Mouse (Mus musculus): ENCODE data around the gene Prpf6.

Prpf6 gene

DNA sequence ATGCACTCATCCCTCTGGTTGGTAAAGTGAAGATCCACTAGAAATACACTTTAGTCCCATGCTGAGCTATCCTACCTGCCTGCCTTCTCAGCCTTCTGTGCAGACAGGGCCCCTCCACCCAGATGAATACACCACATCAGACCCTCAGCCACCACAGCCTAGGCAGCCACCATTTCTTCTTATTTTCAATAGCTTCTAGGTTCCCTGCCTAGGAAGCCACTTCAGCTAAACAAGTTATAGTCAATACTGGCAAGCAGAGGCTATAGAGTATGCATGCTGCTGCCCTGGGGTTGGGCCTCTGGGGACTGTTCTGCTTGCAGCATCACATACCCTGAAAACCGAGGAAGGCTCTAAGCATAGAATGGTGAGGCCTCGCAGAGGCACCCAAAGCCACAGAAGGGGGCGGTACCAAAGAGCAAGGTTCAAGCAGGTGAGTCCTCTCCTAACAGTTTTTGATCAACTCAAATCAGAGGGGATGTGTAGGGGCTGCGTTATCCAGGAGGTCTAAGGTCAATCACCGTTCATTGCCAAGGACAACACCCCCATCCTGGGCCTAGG, at the start of gene Prpf6:
Gene Prpf6, plus strand, starts transcription at position 341 of the 558 bp plus-strand sequence.
- no peak for DNase-seq (ENCODE audit: low spot score)

DNA sequence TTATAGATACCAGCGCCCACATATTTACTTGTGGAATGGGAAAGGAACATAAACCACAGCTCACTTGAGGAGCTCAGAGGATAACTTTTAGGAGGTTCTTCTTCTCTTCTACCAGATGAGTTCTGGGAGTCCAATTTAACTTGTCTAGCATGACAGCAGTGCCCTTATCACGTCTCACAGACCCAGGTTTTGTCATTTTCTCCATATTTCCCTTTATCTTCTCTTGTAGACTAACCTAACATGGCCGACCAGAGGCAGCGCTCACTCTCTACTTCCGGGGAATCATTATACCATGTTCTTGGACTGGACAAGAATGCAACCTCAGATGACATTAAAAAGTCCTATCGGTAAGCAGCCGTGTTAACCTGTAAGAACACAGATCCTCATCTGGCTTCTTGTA, 45.5 kb upstream of the Prpf6 start:
- DNase-seq (ENCODE audit: low spot score) = no peak

DNA sequence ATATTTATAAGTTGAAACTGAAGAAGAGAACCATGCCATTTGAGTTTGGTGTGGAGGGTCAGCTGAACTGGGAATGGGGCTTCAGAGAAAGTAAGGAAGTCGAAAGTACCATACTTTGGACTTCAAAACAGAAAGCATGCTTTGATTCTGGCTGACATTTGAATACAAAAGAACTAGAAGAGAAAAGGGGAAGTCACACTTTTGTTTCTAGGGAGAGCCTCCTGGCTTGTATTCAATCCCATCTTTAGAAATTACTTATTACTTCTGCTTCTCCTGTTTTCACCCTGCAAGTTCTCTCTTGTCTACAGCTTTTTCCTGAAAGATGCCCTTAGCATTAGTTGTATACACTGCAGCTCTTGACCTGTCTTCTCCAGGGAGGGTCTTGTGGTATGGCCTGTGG, 43.4 kb upstream of the Prpf6 start:
- no peak for DNase-seq (ENCODE audit: low spot score)

GRCm38 (mm10) chr2:181548682-181549081, 43.0 kb upstream of the Prpf6 start:
- no peak for DNase-seq (ENCODE audit: low spot score)

DNA sequence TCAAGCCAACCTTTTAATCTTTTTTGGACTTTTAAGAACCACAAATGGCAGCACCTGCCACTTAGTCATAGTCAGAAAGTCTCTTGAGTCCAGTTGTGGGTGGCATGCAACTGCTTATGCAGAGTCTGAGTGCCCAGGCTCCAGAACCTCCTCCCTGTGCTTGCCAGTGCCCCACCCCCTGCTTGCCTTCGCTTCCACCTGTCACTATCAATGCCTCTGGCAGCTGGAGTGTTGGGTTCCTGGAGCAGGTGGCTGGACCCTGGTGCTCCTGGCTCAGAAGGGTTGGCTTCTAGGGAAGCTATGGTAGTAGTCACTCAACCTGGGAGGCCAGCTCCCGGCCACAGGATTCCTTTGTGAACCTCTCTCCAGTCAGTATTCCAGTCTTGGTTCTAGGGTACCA, 41.4 kb upstream of the Prpf6 start:
- DNase-seq (ENCODE audit: low spot score) = no peak

- DNase-seq (ENCODE audit: low spot score) = no peak
Measured at GRCm38 (mm10) chr2:181553772-181554171, 37.9 kb upstream of the Prpf6 start.

DNA sequence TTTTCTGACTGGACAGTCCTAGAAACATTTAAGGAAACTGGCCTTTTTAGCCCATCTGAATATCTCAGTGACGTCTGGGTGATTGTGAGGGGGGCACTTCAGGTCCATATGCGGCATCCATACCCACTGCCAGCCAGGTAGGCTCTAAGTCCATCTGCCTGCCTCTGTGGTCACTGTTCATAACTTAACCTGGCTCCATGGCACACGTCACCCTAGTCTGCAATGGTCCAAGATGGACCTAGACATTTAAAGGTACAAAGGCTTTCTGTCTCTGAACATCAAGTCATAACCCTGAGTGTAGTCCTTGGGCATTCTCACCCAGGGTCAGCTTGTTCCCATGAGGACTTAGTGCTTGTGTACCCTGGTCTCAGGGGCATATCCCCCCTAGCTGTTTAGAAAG, 24.3 kb upstream of the Prpf6 start:
- no peak for DNase-seq (ENCODE audit: low spot score)

GRCm38 (mm10) chr2:181568272-181569008, 23.2 kb upstream of the Prpf6 start:
- DNase-seq (ENCODE audit: low spot score) = peak; percentile 65

DNA sequence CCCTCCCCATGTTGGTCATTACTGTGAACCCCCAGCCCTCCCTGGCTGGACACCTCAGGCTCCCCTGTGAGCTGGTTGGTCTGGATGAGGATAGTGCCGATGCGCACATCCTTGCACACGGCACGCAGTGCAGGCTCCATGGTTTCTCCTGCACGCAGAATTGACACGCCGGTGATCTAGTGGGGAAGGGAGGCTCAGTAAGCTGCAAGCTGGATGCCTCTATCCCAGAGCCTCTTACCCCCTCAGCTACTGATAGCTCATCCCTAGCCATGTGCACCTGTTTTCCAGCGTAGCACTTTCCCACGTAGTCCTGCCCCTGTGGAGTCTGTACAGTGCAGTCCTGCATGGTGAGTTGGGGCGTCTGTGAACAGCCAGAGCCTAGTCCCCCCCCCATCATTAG, 21.8 kb upstream of the Prpf6 start:
- no peak for DNase-seq (ENCODE audit: low spot score)

GRCm38 (mm10) chr2:181570375-181570774, 21.3 kb upstream of the Prpf6 start:
- no peak for DNase-seq (ENCODE audit: low spot score)

- no peak for DNase-seq (ENCODE audit: low spot score)
Measured at GRCm38 (mm10) chr2:181570921-181571595, 20.6 kb upstream of the Prpf6 start.

- DNase-seq (ENCODE audit: low spot score) = no peak
Measured at GRCm38 (mm10) chr2:181571941-181572670, 19.6 kb upstream of the Prpf6 start.

DNA sequence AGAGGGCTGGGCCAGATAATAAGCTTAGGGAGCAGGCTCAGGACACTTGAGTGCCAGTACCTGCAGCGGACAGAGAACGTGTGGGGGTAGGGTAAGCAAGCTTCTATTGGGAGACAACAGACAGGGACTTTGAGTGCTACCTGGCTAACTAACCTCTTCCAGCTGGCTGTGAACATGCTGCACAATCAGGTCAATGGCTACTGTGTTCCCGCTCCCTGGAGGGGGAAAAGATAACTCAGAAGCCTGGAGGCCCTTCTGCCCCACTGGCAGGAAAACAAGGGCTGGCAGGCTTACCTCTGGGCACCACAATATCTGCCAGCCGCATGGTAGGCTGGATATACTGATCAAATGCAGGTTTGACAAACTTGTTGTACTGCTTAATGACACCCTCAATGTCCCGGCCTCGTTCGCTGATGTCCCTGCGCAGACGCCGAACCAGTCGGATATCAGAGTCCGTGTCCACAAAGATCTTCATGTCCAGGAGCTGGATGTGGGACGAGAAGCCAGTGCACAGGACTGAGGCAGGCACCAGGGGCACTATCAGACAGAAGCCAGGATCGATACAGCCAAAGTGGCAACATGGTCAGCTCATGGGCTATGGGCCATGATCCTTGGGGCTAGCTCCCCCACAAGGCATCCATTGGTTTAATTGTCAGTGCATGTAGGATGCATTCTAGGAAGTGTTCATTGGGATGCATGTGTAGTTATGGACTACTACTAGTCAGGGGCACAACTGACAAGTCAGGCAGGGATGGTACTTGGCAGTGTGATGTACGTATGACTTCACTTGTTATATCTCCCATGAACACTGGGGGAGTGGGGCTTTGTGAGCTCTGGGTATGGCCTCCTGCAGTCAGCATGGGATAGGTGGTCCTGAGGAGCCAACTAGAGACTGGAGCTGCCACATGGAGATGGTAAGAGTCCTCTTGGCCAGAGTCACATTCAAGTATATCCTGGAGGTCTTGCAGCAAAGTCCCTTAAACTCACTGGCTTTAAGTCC, 18.4 kb upstream of the Prpf6 start:
- DNase-seq (ENCODE audit: low spot score) = no peak

- no peak for DNase-seq (ENCODE audit: low spot score)
Measured at GRCm38 (mm10) chr2:181573961-181574360, 17.7 kb upstream of the Prpf6 start.

DNA sequence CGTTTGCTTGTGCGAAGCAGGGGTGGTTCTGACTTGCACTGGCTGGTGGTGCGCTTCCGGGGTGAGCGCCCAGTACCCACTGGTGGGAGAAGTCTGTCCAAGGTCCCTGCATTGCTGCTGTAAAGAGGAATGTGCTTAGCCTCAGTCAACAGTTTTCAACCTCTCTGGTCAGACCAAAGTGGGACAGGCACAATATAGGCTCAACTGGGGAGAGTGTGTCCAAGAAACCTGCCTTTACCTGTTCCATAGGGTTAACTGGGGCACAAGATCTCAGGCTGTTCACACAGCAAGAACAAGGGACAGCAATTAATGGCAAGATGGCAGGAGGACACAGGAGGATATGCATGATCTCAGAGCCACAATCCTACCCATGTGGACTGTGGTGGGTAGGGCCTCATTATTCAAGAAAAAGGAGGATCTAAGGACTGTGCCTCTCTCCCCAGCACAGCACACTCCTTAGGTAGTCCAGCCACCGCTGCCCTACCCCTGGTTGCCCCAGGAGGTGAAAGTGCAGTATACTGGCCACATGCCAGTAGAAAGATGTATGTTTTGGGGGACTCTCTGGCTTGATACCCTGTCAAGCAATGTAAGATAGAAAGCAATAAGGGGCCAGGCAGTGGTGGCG, 16.6 kb upstream of the Prpf6 start:
- no peak for DNase-seq (ENCODE audit: low spot score)

GRCm38 (mm10) chr2:181576613-181577012, 15.1 kb upstream of the Prpf6 start:
- DNase-seq (ENCODE audit: low spot score) = no peak

GRCm38 (mm10) chr2:181577126-181577525, 14.5 kb upstream of the Prpf6 start:
- DNase-seq (ENCODE audit: low spot score) = no peak

DNA sequence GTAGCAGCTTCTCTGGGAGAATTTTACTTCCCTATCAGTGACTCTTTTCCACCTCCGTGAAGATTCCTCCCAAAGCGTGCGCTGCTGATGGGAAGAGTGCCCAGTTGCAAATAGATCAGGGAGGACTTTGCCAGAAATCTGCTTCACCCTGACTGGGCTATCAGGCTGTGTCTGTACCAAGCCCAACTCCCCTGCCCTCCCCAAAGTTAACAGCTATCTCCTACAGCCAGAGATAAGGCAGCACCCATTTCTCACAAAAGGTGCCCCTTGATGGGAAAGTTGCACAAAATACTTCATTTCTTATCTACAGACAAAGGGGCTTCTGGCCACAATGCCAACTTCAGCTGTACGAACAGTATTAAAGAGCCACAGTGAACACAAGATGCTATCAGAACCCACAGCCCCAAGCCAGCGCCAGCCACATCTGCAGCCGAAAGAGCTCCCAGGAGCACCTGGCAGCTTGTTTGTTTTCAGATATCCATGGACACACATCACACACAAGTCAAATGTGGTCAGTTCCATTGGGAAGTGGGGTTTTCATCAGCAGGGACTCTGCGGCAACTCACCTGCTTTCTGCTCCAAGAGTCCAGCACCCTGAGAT, 13.6 kb upstream of the Prpf6 start:
- no peak for DNase-seq (ENCODE audit: low spot score)

DNA sequence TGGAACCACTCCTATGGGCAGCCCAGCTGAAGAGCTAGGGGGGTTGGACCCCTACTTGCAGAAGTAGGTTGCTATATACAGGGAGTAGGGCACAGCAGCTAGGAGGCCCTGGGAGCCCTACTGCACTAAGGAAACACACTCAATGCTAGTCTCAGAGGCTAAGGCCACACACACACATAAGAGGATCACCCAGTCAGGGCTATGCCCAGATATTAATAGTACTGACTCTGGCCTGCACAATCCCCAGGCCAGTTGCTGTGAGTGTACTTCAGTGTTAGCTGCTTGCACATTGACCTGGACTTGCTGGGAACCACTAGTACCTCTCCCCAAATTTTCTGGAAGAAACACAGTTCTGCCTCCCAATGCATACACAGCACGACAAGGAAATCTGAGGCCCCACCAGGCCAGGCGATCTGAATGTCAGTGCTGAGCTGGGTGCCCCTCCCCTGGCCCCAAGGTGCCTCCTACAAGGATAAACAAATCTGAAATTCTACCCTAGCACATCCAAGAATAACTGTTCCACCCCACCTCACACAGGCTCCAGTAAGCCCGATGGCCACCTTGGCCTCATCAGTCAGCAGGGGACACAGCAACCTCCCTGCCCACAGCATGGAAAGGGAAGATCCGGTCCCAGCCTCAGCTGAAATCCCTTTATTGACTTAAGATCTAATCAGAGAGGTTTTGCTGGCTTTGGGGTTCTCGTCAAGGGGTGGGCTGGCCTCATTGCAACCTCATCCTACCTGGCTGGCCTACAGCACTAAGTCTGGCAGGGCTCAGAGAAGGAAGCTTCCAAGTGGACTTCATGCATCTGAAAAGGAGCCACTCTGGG, 12.7 kb upstream of the Prpf6 start:
- no peak for DNase-seq (ENCODE audit: low spot score)

- no peak for DNase-seq (ENCODE audit: low spot score)
Measured at GRCm38 (mm10) chr2:181579681-181580080, 12.0 kb upstream of the Prpf6 start.
